Mouse (Mus musculus) lung, postnatal 14 days (tissue): Measurements from ENCODE around the gene BC028528.
"Not testable (repeated sequence)": the region's sequence is repeated elsewhere in the genome, so short reads cannot be mapped to it uniquely, and the experiment has no call there.

ENCODE experiments used
- DNase-seq: peaks from one replicate; pipeline ENCODE4 v3.0.0; 2021

BC028528 gene

DNA sequence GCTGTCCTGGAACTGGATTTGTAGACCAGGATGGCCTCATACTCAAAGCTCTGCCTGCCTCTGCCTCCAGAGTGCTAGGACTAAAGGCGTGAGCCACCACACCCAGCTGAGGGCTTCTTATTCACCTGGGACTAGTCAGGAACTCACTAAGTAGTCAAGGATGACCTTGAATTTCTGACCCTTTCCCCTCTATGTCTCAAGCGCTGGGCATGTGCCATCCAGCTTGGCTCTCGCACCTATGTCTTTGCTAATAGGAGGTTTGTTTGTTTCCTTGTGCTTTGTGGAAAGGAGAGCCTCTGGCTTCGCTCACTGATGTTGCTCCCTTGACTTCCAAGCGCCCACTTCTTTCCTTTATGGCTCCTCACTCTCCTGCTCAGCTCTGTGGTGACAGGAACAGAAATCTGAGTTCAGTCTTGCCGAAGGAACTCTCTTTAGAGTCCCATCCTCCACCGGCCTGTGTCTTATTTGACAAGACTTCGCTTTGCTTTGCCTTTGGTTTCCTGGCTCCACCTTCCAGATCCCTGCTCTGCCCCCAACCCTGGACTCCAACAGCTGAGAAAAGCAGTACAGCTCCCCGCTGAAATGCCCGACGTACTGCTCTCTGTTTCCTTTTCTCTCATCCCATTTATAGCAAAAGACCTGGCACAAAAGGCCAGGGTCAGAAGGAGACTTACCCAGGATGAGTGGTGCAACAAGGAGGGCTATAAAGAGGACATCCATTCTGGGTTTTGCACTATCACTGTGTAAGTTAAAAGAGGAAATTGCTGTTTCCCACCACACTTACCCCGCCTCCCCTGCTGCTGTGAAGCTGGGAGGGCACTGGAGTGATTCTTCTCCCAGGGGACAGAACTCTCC, at the start of gene BC028528:
BC028528 (minus strand) TSS at position 795 of the 855 bp plus-strand sequence.
- peak; percentile 66 for DNase-seq

DNA sequence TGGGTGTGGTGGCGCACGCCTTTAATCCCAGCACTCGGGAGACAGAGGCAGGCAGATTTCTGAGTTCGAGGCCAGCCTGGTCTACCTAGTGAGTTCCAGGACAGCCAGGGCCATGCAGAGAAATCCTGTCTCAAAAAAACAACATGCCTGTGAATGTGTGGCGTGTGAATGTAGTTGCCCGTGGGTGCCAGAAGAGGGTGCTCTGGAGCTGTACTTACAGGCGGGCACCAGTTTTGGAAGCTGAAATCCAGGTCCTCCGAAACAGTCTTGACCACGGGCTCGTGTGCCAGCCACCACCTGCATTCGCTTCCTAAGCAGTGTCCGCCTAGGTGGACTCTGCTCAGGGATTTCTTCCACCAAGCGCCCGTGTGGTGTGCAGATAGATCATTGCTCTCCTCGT, 47.0 kb upstream of the BC028528 start:
- peak; percentile 26 for DNase-seq

DNA sequence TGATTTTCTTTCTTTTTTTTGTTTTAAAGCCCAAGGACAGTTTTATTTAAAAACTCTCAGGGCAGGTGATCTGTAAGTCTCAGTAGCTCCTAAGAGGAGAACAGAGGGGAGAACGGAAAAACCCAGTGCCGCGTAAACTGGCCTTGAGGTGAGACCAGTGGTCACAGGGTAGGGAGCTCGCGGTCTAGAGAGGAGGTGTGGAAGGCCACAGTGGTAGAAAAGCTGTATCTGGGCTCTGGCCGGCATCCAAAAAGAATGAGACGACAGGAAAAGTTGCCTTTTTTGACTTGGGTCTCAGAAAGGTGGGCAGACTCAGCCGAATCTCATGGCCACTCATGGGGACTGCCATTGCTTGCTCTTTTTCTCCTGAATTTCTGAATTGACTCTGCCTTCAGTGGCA, 46.4 kb upstream of the BC028528 start:
- DNase-seq: no peak

DNA sequence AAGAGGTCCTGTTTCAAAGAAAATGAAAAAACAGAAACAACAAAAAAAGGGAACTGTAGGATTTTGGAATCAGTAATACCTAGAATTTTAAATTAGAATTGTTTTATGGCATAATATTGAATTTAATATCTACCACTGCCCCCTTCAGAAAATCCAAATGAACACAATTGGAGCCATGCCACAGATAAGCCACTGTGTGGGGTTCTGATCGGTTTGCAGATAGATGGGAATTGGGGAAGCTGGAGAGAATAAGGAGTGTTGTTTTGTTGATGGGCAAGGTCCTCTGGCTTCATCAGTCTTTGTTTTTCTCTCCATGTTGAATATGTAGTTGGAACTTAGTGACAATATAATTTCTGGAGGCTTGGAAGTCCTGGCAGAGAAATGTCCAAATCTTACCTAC, 42.6 kb upstream of the BC028528 start:
- DNase-seq: no peak

DNA sequence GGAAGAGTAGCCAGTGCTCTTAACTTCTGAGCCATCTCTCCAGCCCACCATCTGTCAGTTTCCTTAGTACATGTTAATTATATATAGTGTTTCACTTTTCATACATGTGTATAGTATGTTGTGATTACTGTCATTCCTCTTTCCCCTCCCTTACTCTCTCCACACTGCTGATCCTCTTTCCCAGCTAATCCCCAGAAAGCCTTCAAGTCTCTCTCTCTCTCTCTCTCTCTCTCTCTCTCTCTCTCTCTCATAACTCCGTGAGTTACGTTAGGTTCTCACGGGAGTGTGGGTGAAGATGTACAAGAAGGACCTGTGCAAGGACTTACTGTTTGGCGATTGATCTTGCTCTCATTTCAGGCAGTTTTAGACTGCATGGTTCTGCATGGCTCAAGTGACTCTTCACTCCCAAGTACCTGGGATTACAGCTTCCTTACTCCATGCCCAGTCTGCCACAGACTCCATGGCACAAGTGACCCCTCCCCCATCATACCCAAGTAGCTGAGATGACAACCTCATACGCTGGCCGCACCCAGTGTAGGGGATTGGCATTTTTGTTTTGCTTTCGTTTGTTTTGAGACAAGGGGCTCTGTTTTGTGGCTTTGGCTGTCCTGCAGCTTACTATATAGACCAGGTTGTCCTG, 41.4 kb upstream of the BC028528 start:
- DNase-seq: no peak

DNA sequence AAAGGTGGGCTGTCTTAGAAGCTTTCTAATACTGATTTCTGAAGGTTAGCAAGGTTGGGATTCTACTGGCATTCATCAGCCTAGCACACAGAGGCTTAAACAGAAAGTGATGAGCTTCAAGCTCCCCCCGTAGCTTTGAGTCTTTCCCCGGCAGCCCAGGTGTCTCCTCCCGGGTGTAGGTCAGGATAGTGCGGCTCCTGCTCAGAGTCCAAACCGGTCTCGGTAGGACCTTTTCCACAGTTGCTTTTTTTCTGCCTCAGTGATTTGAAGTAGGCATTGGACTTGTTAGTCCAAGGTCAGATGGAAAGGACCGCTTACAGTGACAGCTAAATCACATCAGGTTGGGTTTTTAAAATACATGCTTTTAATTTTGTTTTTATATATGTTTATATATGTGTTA, 40.8 kb upstream of the BC028528 start:
- no peak for DNase-seq

DNA sequence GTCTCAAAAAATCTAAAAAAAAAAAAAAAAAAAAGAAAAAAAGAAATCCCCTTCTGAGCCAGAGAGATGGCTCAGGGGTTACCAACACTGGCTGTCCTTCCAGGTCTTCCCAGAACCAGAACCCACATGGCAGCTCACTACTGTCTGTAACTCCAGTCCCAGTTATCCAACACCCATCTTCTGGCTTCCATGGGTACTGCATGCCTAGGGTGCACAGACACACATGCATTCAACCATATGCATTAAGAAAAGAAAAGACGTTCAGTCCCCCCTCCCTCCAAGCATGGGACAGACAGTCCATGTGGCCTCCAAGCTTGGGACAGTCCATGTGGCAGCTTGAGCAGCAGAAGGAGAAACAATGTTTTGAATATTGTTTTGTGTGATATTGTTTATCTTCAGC, 40.4 kb upstream of the BC028528 start:
- DNase-seq: no peak

DNA sequence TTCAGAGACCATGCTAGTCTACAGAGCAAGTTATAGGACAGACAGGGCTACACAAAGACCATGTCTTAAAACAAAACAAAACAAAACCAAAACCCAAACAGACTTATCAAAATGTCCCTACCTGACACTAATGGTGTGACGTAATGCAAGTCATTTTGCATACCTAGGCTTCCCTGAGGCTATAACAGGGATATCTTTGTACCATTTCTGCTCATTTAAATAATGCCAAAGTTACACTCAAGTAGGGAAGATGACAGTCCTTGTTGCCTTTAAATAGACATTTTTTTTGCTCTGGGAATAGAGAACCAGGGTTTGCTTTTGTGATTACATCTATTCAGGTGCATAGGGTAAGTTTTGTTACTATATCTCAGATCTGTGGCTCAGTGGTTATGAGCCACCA, 39.7 kb upstream of the BC028528 start:
- DNase-seq: no peak

- peak; percentile 7 for DNase-seq
These were observed 38.6 kb upstream of the BC028528 start for GRCm38 (mm10) chr3:95930471-95930789.

GRCm38 (mm10) chr3:95929581-95930470, 38.0 kb upstream of the BC028528 start:
- DNase-seq: peak; percentile 46

- peak; percentile 97 for DNase-seq
These were observed 37.1 kb upstream of the BC028528 start, which contains the start of gene Anp32e for GRCm38 (mm10) chr3:95928658-95929503. Gene Anp32e (plus strand): TSS chr3:95929246.

- DNase-seq: no peak
These were observed 36.5 kb upstream of the BC028528 start for GRCm38 (mm10) chr3:95928261-95928657.

- DNase-seq: no peak
These were observed 33.3 kb upstream of the BC028528 start for GRCm38 (mm10) chr3:95925087-95925486.

DNA sequence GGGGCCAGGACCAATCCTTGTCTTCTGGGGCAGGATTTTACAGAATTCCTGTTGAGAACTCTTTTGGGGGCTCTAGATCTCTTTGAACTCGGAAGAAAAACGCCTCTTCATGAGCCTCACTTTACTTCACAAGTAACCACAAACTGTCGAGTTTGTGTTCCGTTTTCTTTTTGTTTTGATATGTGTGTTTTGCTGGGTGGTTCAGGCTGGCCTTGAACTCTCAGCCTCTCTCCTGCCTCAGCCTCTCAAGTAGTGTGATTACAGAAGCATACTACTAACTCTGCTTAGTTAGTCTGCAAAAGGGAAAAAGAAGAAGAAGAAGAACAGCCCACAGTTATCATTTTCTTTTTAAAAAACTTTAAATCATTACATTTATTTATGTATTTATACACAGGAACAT, 32.4 kb upstream of the BC028528 start:
- DNase-seq: no peak

DNA sequence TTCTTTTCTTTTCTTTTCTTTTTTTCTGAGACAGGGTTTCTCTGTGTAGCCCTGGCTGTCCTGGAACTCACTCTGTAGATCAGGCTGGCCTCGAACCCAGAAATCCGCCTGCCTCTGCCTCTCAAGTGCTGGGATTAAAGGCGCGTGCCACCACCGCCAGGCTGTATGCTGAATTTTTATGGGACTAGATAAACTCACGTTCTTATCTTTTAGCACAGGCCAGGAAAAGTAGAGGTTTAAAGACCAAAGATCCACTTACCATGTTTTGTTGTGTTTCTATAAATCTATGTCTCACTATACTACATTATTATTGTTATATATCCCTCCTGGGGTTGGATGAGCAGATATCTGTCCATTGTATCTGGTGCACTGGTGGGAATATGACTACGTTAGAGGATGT, 31.6 kb upstream of the BC028528 start:
- DNase-seq: not testable (repeated sequence)

DNA sequence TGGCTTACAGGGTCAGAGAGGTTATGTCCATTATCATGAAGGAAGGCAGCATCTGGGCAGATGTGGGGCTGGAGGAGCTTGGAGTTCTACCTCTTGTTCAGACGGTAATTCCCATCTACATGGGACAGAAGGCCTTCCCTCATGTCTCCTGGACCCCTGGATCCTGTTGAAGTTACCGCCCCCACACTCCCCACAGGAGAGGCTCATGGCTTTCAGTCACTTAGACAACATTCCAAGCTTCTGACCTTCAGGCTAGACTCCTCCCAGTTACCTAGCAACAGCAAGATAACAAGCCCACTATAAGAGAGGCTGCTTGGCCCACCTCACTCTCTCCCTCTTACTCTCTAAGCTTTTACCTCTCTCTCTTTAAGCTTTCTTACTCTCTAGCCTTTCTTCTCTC, 28.7 kb upstream of the BC028528 start:
- not testable (repeated sequence) for DNase-seq

DNA sequence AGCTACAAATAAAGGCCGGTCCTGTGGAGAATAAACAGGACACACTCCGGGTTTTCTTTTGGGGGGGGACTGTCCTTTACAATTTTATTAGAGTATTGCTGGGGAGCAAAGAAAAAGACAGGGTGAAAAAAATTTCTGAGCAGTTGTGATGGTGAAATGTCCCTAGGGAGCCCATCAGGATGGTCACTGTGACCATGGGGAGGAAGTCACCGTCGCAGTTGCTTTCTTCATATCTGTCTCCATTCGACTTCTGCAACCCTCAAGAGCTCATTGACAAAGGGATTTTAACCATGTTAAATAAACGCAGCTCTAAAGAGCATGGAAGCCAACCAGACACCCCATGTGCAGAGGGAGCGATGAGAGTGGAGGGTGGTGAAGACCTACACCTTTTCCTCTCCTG, 25.0 kb upstream of the BC028528 start:
- DNase-seq: no peak

GRCm38 (mm10) chr3:95914706-95915105, 22.9 kb upstream of the BC028528 start:
- DNase-seq: no peak

GRCm38 (mm10) chr3:95907613-95908012, 15.8 kb upstream of the BC028528 start:
- no peak for DNase-seq

GRCm38 (mm10) chr3:95906860-95907259, 15.1 kb upstream of the BC028528 start:
- peak; percentile 69 for DNase-seq

DNA sequence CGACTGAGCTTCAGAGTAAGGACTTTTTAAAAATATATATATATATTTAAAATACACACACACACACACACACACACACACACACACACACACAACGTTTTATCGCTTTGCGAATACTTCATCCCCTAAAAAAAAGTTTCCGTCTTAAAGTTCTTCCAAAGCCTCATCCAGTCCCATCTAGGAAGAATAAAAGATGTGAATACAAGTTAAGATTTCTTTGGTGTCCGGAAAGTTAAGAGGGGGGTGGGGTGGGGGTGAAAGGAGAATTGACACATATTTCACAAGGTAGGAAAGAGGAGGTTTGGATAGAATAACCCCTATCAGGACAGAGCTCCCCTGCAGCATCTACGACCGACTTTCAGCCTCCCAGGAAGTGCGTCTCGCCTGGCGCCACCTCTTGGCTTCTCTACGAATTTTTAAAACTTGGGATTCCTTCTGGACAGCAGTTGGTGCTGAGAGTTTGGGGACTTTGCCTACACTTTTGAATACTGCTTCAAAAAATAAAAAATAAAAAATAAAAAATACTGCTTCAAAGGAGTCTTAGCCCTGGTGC, 14.2 kb upstream of the BC028528 start:
- DNase-seq: peak; percentile 70
